Mouse (Mus musculus) right cerebral cortex, postnatal 14 days (tissue): ENCODE measurements around the gene Arhgef2.

Experiments used
- DNase-seq: peaks from one replicate; pipeline ENCODE4 v3.0.0; 2022

Gene Arhgef2

DNA sequence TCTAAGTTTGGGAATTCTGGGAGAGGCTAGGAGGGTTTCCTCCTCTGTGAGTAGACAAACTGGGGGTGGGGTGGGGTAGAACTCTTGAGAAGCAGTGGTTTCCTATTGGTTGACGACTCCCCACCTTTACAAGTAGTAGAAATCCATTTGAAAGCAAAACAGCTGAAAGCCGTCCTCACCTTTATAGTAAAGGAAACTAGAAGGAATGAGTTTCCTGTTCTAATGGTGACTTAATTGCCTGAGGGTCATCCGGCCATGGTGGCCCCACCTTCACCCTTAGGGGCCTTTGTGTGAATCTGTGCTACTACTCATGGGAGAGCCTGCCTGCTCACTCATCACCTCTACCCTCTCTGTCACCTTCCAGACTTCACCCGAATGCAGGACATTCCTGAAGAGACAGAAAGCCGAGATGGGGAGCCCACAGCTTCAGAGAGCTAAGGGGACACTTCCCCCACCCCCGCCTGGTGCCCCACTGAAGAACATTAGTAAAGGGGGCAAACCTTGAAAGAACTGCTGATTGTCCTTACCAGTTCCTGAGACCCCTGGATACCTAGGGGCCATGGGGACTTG is 40.7 kb downstream of the Arhgef2 start:
- DNase-seq: no peak

DNA sequence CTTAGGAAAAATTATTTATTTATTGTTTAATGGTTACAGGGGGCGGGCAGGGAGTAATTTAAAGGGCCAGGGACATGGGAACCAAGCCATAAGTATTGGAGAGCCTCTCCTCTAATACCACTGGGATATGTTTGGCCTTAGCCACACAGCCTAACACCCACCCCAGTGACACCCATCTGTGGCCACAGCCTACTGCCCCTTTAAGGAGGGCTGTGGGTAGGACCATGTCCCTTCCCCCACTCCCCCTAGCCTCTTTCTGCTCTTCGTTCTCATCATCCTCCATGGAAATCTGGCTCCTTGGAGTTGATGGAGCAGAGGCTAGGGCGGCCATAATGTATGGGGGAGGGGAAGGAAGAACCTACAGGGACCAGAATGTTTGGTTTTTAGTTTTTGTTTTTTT is 41.3 kb downstream of the Arhgef2 start:
- no peak for DNase-seq

DNA sequence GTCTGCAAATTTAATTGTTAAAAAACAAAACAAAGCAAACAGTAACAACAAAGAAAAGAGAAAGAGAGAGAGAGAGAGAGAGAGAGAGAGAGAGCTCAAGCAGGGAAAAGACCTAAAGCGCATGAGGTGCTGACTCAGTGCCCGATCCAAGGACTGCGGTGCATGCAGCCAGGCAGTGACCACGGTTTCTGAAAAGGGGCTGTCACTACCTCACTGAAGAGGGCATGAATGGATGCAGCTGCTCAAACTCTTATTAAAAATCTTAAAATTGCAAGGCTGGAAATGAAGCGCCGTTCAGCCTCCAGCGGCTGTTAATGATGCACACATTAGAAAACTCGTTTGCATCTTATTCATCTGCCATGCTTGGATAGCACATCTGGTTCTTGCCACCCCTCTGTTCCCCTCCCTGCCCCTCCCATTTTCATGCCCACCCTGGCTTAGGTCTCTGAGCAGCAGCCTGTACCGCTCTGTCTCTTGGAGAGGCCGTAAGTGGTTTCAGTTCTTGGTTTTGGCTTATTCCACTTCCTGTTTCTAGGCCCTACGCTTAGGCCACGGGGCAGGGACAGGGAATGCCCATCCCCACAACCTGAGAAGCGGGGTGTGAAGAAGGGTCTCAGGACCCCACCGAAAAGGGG is 42.1 kb downstream of the Arhgef2 start:
- no peak for DNase-seq

DNA sequence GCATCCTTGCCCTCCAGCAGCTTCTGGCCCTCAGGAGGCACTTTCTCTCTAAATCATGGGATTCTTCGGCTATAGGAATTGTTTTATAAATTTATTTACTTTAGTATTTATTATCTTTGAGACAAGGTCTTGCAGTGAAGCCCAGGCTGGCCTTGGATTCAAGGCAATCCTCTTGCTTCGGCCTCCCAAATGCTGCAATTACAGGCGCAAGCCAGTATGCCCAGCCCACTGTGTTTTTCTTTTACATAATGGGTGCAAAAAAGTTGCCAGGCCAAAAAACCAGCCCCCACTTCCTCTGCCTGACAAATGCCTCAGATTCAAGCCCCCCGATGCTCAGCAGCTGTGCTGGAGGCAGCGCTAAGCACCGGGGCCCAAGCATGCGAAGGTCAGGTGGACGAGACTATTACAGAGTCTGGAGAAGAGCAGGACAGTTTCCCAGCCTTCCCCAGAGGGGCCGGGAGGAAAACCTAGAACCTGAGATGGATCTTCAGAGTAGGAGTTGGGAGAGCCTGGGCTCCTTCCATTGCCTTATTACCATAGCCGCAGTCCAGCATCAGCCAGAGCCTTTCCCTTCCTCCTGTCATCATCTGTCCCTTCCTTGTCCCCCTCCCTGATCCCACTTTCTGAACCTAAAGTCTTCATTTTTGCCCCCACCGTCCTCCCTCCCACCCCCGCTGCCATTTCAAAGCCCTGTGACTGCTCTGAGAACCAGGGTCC is 42.8 kb downstream of the Arhgef2 start:
- no peak for DNase-seq

DNA sequence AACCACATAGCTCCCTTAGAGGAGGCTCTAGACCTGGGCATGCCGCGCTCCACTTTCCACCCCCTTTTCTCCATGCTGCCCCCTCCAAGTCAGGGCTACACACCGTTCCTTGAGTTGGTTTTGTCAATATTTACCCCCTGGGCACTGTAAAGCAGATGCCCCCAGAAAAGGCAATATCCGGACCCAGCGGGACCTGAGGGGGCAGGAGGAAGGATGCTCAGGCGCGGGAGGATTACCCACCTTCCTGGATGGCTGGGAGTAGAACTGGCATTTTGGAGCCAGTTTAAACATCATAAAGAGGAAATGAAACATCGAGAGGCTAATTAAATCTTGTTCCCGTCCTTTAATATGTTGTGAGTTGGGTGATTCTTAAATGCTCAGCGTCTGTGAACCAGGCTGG is 43.4 kb downstream of the Arhgef2 start:
- DNase-seq: no peak

DNA sequence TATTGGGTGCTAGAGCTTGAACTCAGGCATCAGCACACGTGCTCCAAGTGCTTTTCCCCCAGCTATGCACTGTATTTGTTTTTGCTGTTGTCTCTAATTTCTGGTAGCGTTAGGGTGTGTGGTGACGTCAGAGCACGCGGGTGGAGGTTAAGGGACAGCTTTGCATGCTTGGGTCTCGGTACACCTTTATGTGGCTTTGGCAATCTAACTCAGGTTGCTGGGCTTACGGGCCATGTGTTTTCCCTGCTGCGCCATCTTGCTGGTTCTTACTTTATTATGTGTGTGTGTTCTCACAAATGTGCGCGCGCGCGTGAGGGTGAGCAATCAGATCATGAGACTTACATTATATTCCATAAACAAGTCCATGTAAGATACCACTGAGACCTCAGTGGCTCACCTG is 44.2 kb downstream of the Arhgef2 start:
- no peak for DNase-seq

DNA sequence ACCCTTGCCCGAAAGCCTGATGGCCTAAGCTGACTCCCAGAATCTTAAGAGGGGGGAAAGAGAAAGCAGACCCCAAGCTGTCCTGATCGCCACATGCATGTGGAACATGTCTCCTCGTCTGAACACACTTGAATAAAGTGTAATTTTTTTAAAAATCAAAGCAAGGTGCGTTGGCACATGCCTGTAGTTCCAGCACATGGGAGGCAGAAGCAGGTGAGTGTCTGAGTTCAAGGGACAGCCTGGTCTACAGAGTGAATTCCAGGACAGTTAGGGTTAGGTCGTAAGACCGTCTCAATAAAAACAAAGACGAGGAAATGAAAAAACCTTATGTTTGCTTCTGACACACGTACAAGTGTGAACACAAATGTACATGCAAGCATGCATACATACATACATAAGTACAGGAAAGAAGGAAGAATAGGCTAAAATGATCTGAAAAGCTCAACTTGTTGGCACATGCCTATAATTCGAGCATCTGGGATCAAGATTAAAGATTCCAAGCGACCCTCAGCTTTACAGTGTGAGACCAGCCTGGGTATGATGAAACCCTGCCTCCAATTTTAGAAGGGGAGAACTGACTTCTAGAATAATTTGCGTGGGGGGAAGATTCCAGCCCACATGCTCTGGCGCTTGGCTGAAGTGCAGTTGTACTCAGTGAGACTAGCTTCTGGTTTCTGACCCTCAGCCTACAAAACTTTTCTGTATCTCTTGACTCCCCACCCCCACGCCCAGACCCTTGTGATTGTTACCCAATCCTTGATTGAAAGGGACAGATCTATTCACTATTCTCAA is 45.1 kb downstream of the Arhgef2 start:
- DNase-seq: no peak

DNA sequence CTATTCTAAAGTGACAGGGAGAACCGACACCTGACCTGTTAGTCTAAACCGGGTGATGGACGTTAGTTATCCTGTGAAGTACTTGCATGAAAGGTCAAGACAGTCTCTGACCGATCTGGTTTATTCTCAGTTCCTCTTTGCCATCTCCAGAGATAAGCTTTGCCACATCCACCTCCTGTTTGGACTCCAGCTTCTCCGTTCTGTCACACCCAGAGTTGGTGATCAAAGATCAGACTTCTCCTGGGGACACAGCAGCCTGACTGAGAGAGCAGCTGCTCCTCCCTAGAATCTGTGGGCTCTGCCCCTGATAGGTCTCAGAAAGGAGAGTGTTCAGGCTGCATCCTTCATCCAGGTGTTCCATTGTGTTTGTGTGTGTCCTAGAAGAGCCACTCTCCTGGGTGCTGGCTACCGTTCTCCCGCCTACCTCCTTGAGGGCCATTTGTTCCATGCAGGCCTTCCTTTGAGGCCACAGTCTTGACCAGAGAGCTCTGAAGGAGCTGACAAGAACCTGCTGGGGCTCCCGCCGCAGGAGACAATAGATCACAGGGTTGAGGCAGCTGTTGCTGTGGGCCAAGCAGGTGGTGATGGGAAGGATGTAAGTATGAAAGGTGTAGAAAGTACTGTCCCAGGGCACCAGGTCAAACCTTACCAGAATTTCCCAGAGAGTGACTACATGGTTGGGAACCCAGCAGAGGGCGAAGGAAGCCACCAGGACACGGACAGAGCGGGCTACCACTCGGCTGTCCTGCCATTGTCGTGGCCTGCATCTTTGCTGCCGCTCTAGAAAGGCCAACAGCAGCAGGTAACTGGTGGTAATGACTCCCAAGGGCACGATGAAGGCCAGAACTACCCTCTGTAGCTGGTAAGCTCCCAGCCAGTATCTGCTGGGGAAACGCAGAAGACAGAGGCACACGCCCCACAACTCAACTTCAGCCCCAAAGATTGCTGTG is 46.2 kb downstream of the Arhgef2 start:
- no peak for DNase-seq

DNA sequence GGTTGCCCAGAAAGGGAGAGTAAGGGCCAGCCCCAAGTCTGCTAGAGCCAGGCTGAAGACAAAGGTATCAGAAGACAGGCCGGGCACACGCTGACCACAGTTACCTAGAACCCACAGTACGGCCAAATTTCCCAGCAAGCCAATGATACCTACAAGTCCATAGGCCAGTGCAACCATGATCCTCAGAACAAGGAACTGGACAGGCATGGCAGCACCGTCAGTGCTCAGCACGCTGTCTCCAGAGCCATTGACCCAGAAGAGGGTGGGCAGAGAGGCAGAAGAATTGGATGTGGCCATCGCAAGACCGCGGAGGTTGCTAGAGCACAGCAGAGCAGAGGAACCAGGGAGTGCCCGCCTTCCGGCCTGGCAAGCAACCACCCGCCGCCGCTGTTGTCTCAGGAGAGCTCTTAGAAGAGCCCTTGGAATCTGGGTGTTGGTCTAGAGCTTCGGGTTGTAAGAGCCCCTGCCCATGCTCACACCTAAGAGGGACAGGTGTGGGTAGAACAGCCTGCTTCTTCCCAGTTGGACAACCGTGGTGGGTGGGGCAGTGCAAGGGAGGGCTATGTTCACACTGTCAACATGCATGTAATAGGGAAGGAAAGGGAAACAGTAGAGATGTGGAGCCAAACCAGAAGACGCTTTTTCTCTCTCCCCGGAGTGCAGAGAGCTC is 47.2 kb downstream of the Arhgef2 start, which contains the start of gene Rxfp4:
Rxfp4 (minus strand) TSS at position 297 of the 670 bp plus-strand sequence.
- no peak for DNase-seq

DNA sequence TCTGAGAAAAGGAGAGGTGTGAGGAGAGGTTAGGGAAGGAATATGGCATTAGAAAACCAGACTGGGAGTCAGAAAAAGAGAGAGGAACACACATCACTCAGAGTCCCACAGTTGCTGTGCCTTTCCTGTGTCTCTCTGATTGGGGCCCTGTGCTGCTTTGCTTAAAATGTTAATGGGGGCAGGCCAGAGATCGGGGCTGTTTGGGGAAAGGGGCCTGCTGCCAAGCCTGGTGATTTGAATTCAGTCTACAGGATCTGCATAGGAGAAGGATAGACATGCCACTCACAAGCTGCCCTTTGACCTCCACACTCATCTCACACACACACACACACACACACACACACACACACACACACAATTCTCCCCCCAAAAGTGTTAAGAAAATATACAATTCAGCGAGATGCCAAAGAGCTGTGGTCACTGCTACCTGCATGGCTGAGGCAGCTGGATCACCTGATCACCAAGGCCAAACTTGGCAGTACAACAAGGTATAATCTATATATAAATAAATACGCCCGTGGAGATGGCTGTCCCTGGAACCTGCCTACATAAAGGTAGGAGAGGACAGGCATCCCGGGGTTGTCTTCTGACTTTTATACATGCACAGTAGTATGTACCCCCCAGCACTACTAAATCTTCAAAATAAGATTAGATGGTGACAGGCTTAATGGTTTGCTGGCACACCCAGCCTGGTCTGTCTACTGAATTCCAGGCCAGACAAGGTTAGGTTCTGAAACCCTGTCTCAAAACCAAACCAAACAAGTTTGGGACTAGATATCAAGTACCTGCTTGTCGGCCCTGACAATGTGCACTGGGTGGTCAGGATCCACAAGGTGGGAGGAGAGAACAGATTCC is 48.0 kb downstream of the Arhgef2 start:
- DNase-seq: no peak

DNA sequence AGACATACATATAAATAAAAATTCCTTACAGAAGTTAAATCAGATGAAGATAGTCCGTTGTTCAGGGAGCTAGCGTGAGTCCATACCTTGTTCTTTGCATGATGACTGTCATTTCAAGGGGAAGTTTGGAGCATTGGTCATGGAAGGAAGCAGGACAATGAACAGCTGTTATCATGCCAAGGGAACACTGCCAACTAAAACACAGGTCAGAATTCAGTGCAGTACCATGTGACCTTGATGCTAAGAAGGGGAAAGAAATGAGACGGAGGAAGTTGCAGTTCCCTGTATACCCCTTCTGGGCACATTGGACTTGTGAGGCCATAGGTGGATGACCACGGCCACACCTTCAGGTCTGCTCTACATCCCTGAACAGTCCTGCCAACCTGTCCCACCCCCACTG is 48.9 kb downstream of the Arhgef2 start:
- DNase-seq: no peak

DNA sequence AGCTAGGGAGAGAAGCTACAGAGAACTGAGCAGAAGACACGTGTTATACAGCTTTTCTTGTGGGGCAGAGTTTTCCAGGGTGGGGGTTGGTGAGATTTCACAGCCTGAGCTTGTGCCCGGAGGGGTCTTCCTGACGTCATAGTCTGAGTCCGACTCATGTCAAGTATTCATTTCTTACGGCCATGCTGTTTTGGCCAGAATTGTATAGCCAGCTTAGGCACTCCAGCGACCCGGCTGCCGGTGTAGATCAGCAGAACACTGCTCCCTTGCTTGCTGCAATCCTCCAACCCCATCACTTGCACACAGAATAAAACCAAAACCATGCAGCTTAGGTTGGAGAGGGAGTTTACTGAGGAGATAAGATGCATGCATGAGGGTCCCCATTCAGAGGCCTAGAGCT is 49.9 kb downstream of the Arhgef2 start:
- DNase-seq: no peak

DNA sequence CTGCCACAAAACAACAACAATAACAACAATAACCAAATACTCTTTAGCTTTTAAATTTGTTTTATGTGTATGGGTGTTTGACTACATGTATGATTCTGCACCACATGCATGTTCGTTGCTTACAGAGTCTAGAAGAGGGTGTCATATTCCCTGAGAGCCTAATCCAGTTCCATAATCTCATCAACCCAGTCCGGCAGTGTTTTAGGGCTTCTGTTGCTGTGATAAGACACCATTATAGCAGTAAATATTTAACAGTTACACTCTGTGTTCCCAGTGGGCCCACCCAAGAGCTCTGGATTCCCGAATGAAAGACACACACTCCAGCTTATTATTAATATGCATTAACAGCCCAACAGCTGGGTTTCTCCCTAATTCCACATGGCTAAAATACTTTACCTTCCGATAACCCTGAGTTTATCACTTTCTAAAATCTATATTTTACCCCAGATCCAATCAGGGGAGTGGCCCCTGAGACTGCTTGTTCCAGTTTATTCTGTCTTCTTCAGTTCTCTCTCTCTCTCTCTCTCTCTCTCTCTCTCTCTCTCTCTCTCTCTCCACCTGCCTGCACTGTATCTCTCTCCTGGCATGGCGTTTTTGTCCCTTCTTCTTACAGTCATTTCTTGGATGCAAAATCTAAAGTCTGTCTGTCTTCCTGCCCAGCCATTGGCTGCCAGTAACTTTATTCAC is 52.8 kb downstream of the Arhgef2 start:
- no peak for DNase-seq

DNA sequence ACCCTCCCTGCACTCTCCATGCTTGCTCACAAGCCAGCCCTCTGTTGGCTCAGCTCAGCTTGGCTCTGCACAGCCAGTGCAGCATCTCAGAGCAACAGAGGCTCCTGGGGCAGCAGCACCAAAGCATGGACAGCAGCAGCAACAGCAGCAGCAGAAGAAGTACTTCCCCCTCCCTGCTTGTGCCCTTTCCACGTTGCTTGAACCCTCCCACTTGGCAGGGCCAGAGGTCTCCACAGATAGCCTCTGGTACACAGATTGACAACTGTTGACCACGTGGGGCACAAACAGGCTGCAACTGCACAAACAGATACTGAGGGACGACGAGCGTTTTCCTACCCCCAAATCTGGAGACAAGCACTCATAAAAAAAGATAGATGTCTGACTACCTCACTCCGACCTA is 54.0 kb downstream of the Arhgef2 start:
- DNase-seq: no peak

DNA sequence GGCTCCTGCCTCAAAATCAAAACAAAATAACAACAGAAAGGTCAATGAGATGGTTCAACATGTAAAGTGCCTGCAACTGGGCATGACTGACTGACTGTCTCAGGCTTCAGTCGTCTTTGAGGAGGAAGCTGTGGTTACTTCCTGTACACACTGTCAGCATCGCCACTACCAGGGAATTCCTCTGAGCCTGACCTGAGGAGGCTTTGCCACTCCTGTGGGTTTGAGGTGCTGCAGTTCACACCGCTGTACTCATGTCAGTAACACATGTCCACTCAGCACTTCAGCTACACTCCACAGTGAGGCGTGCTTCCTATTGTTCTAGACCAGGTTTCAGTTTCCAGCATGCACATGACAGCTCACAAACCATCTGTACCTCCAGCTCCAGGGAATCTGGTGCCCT is 58.3 kb downstream of the Arhgef2 start:
- DNase-seq: no peak

DNA sequence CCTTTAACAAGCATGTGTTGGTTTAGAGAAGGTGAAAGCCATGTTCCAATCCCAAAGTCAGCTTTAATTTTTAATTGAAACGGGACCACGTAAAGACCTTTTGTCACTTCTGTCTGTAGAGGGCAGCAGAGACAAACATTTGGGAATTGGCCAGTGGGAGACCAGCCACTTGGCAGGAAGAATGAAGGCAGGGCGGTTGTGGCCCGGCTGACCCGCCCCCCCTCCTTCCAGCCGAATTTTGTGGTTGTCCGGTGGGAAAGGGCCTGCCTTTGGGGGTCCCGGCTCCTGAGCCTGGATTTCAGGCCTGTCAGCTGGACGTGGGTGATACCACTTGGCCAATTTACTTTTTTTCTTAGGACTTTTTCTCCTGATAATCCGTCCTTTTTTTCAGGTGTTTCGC is 71.6 kb downstream of the Arhgef2 start:
- DNase-seq: peak; percentile 27

DNA sequence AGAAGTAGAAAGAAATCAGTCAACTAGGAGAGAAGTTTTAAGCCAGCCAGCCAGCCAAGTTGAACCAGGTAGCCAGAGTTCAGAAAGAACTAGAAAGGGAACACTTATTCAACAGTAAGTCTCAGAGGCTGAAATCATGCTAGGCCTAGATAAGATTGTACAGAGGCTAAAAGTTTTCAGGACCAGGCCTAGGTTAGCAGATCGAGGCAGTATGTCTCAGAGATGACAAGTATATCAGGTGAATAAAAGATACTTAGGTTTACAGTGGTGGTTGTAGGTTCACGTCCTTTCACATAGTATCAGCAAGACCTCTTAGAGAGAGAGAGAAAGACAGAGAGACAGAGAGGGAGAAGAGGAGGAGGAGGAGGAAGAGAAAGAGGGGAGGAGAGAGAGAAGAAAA is 78.0 kb downstream of the Arhgef2 start:
- DNase-seq: no peak

DNA sequence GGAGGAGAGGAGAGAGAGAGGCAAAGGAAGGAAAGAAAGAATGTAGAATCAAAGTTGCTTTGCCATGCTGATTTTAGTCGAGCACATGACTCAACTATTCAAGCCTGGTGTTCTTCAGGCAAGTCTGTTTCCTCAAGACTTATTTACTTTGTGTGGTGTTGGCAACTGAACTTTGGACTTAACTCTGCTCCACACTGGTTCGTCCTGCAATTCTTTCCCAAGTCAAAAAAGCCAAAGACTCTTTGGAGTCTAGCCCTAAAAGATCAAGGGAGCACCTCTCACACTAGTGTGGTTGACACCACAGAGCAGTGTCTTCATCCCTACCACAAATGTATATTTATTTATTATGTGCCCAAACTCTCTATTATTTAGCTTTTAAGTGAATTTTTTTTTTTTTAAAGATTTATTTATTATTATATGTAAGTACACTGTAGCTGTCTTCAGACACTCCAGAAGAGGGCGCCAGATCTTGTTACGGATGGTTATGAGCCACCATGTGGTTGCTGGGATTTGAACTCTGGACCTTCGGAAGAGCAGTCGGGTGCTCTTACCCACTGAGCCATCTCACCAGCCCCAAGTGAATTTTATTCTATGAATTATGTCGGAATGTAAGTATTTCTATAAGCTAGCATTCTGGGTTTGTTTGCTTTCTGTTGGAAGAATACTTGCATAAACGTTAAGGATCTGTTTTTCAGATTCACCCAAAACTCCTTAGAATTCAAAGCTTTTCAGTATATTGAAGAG is 78.6 kb downstream of the Arhgef2 start:
- no peak for DNase-seq
